ENCODE assay signal across 9 mouse cellular contexts in the genomic region with DNA sequence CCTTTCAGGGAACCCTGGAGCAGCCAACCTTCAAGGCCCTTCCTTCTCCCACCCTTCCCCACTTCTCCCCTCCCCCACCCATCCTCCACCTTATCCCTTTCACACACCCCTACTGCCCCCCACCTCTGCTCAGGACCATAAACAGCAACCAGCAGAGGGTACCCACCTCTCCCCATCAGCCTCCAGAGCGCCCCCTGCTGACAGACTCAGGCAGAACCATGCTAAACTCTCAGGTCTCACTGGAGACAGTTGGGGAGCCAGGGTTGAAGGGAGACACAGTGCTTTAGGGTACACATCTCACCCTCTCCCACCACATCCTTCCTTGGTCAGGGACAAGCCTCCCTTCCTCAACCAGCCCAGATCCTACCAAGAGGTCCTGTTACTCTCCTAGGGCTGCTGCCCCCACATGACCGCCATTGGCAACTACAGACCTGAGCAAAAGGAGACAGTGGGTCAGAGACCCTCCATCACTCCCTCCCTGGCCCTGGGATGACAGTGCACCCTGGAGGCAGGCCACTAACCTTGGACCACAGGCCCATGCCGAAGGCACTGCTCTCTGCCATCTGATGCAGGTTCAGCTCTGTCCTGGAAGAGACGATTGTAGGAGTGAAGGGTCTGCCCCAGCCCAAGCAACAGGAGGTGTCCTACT. TPM values are rescaled to one million over a fixed set of nuclear protein-coding genes. Genes with fewer than 3 reads are reported as not detected.
DNase-seq lines count a peak whose midpoint lies in the region; TF ChIP-seq lines count a peak whose summit lies in the region.
"Had no signal": no experiment of that assay in that cellular context is flagged by ENCODE, and none has a peak within 500 bp of the region (broad histone marks: within the 10 kb centered on the region; RNA-seq: fewer than 3 reads in every experiment).

No protein-coding gene starts in this region.

- no peak for DNase-seq in heart, adult 2 months
- DNase-seq in heart, adult 8-10 months (ENCODE audit: low spot score), result no peak
- DNase-seq in spleen, adult 2 months (ENCODE audit: low read depth in 1 of 2, low spot score in 2 of 2), result no peak
- no peak for DNase-seq in spleen, postnatal 36 days (ENCODE audit: low spot score in 2 of 2)
- DNase-seq in layer of hippocampus, postnatal 36 days, result peak; percentile 46 to 49
- DNase-seq in T-cell, adult 2 months (ENCODE audit: low spot score), result no peak

- WGBS in heart, adult 2 months, result 48% methylated on average over 4 of the region's 4 CpGs
- 44% methylated on average over 4 of the region's 4 CpGs for WGBS in spleen, adult 2 months
- WGBS in small intestine, adult 2 months, result 52% methylated on average over 4 of the region's 4 CpGs

- H3K27me3 ChIP-seq in heart, adult 2 months (ENCODE audit: control insufficient read depth, insufficient read depth, low read length), result no peaks in the 10 kb centered on the region
- no peaks in the 10 kb centered on the region for H3K27me3 ChIP-seq in spleen, adult 2 months (ENCODE audit: control insufficient read depth, insufficient read depth, low read length)
- H3K27me3 ChIP-seq in small intestine, adult 2 months (ENCODE audit: control insufficient read depth, insufficient read depth, low read length), result no peaks in the 10 kb centered on the region

- intact Hi-C loops in heart, adult 2 months (cut with DNase I), result loop anchor here (5.0 kb wide), 1 partner anchor 433 kb away; no protein-coding TSS in a partner anchor

- no peaks in the 10 kb centered on the region for H3K36me3 ChIP-seq in heart, adult 2 months (ENCODE audit: control insufficient read depth, insufficient read depth, low read length)
- H3K36me3 ChIP-seq in spleen, adult 2 months (ENCODE audit: control insufficient read depth, insufficient read depth, low read length), result no peaks in the 10 kb centered on the region
- no peaks in the 10 kb centered on the region for H3K36me3 ChIP-seq in small intestine, adult 2 months (ENCODE audit: control insufficient read depth, insufficient read depth, low read length)
- H3K36me3 ChIP-seq: G1E had no signal

- TF ChIP-seq CTCF in heart, adult 2 months (IDR thresholded peaks at IDR 0.05), result peak; percentile 63
- TF ChIP-seq CTCF in spleen, adult 2 months (IDR thresholded peaks at IDR 0.05; ENCODE audit: extremely low read depth, insufficient read depth, insufficient read length, insufficient replicate concordance), result peak; percentile 34; the same call in 1 of the 2 replicates
- TF ChIP-seq CTCF in cortical plate, adult 2 months (IDR thresholded peaks at IDR 0.05; ENCODE audit: extremely low read depth, insufficient read depth, low read length), result peak; percentile 60
- peak; percentile 58; the same call in 1 of the 2 replicates for TF ChIP-seq CTCF in small intestine, adult 2 months (IDR thresholded peaks at IDR 0.05; ENCODE audit: extremely low read depth, insufficient read length, insufficient replicate concordance, low read depth, low read length)

- H3K4me1 ChIP-seq in heart, adult 2 months (ENCODE audit: control insufficient read depth, insufficient read depth, low read length), result no peaks in the 10 kb centered on the region
- H3K4me1 ChIP-seq in spleen, adult 2 months (ENCODE audit: control insufficient read depth, insufficient read depth, insufficient read length), result no peaks in the 10 kb centered on the region
- H3K4me1 ChIP-seq in cortical plate, adult 2 months (ENCODE audit: control insufficient read depth, insufficient read depth, low read length), result no peaks in the 10 kb centered on the region
- no peaks in the 10 kb centered on the region for H3K4me1 ChIP-seq in small intestine, adult 2 months (ENCODE audit: control insufficient read depth, insufficient read depth, insufficient read length, low read length)

- no peaks in the 10 kb centered on the region for H3K79me2 ChIP-seq in heart, adult 2 months (replicated peaks; ENCODE audit: control insufficient read depth, insufficient read depth, low read length)

- no peak overlapping the region for H3K27ac ChIP-seq in heart, adult 2 months
- no peak overlapping the region for H3K27ac ChIP-seq in spleen, adult 2 months (ENCODE audit: insufficient read depth, low read length)
- H3K27ac ChIP-seq in cortical plate, adult 2 months (ENCODE audit: insufficient read depth, low read length), result no peak overlapping the region
- no peak overlapping the region for H3K27ac ChIP-seq in small intestine, adult 2 months (ENCODE audit: insufficient read depth, low read depth, low read length)

- TF ChIP-seq EP300 in heart, adult 2 months (IDR thresholded peaks at IDR 0.05; ENCODE audit: insufficient read depth, low read depth, low read length), result no peak

- no peak overlapping the region for H3K9ac ChIP-seq in heart, adult 2 months (ENCODE audit: low read depth, low read length)

- no peak overlapping the region for H3K4me3 ChIP-seq in heart, adult 2 months
- no peak overlapping the region for H3K4me3 ChIP-seq in spleen, adult 2 months (ENCODE audit: extremely low read depth, insufficient read depth, insufficient read length)
- H3K4me3 ChIP-seq in cortical plate, adult 2 months (ENCODE audit: insufficient read depth, low read length), result no peak overlapping the region
- no peak overlapping the region for H3K4me3 ChIP-seq in small intestine, adult 2 months (ENCODE audit: low read depth, low read length)

- TF ChIP-seq POLR2A in heart, adult 2 months (IDR thresholded peaks at IDR 0.05; ENCODE audit: insufficient read depth, low read depth, low read length), result no peak
- no peak for TF ChIP-seq POLR2A in spleen, adult 2 months (IDR thresholded peaks at IDR 0.05; ENCODE audit: low read depth, low read length)
- TF ChIP-seq POLR2A in cortical plate, adult 2 months (IDR thresholded peaks at IDR 0.05; ENCODE audit: extremely low read depth, insufficient read depth, low read length), result no peak
- no peak for TF ChIP-seq POLR2A in small intestine, adult 2 months (IDR thresholded peaks at IDR 0.05; ENCODE audit: low read depth, low read length)

RNA-seq across cellular contexts. Expression of gene Myo18b, which starts 31.3 kb away (rescaled TPM):
- total RNA-seq in heart, adult 2 months (2021), result 100 to 1,000 TPM; 198 to 235 TPM
- polyA plus RNA-seq in heart, adult 2 months (2012; rRNA removed), result 74.3 and 111 TPM in 2 replicates
- 100 to 1,000 TPM; 211 to 246 (median 225) TPM for total RNA-seq in heart, adult 8-10 months (2022)
- 0.74 and 0.88 TPM in 2 replicates for polyA plus RNA-seq in spleen, adult 2 months (2012; rRNA removed)
- polyA plus RNA-seq in cortical plate, adult 2 months (2012; rRNA removed), result 1.6 and 1.8 TPM in 2 replicates
- 1 to 10 TPM; 1.1 to 1.4 TPM for total RNA-seq in layer of hippocampus, postnatal 36 days (2021)
- 0.37 and 0.38 TPM in 2 replicates for polyA plus RNA-seq in small intestine, adult 2 months (2012; rRNA removed)
- polyA plus RNA-seq: G1E had no signal

Comparison
In these comparisons a context has a peak if more than half of its experiments do, and no peak if none do; other contexts are left out.
1. DNase-seq: peak in layer of hippocampus, postnatal 36 days (2 of 2); none in heart, adult 2 months (0 of 2), heart, adult 8-10 months (single experiment), spleen, adult 2 months (0 of 2), spleen, postnatal 36 days (0 of 2) and T-cell, adult 2 months (single experiment).
2. RNA of gene Myo18b, which starts 31.3 kb away (polyA plus RNA-seq): 74.3 to 111 TPM in heart, adult 2 months; 1.6 to 1.8 TPM in cortical plate, adult 2 months, 0.74 to 0.88 TPM in spleen, adult 2 months and 0.37 to 0.38 TPM in small intestine, adult 2 months; every median in the first group is over 10 times any median in the second.
3. Peak in every context shown above with its lines, with median percentiles within 50 percentile points of each other: CTCF ChIP-seq.